Mouse (Mus musculus) ovary, postnatal 14 days (tissue): ENCODE results near the gene Ube2k.
"Not testable (repeated sequence)": the region's sequence is repeated elsewhere in the genome, so short reads cannot be mapped to it uniquely, and the experiment has no call there.

ENCODE experiments used
- DNase-seq: peaks from one replicate; pipeline ENCODE4 v3.0.0; 2022; ENCODE audit warnings: low spot score

Gene Ube2k

DNA sequence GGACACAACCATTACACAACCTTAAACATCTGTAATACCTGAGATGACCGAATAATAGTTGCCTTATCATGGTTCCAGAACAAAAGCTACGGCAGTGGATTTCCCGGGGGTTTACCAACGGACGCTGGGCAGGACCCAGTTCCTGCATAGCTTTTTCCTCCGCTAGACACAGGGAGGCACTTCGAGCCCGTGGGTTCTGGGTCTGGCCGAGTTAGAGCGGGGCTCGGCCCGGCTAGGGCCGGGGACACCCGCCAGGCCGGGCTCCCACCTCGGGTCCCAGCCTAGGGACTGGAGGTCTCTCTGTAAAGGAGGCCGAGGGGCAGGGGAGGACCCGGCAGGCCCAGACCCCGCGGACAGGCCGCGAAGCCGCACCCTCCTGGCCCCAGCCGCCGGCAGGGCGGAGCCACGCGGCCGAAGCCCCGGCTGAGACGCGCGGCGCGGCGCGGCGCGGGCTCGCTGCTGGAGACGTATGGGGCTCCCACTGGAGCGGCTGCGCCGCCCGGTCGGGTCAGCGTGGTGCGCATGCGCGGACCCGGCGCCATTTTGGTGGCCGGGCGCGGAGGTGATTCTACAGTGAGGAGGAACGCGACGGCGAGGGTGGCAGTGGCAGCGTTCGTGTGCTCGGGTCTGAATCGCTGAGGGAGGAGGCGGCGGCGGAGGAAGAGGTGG is at the start of gene Ube2k, which contains the start of gene Smim14:
Ube2k (plus strand) TSS at position 483 of the 669 bp plus-strand sequence.
Smim14 (minus strand) TSS at position 434 of the 669 bp plus-strand sequence.
- DNase-seq = peak; percentile 93

DNA sequence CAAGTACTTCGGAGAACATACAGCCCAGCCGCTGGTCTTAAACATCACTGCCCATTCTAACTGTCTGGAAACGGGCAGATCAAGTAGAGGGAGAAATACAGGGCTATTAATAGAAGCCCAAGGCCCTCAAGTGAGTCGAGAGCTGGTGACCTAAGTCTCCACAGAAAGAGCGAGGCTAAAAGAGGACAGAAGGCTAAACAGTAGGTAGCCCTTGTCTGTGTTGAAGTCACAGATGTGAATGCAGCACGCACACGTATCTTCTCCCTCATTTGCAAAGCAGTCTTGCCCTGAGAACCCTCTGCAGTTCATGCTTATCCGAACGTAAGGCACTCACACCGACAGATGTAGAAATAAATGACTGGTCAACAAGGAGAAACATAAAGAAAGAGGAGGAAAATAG is 49.7 kb upstream of the Ube2k start:
- DNase-seq = no peak

DNA sequence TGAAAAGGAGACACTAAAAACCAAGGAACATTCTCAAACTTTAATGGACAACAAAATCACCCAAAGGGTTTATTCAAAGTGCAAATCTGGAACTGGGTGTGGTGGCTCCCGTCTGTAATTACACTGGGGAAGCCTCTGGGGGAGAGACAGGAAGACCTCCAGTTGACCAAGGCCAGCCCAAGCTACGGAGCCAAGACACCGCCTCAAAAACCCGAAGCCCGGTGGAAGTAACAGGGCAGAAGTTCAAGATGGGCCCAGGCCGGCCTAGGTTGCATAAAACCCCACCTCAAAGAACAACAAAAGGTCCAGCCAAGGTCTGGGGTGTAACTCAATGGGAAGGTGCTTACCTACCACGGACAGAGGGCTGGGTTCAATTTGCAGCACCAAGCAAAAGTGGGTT is 48.3 kb upstream of the Ube2k start:
- DNase-seq = no peak

DNA sequence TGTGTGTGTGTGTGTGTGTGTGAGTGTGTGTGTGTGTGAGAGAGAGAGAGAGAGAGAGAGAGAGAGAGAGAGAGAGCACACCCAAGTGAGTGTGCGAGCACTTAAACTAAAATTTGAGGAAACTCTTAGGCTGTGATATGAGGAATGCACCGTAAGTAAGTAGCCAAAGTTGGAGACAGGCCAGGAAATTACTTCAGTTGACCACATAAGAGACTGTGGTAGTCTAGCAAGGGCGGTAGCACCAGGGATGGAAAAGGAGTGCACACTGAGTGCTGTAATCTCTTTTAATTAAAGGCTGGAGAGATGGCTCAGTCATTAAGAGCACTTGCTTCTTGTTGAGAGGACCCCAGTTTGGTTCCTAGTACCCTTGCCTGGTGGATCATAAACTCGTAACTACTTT is 47.2 kb upstream of the Ube2k start:
- DNase-seq = no peak

DNA sequence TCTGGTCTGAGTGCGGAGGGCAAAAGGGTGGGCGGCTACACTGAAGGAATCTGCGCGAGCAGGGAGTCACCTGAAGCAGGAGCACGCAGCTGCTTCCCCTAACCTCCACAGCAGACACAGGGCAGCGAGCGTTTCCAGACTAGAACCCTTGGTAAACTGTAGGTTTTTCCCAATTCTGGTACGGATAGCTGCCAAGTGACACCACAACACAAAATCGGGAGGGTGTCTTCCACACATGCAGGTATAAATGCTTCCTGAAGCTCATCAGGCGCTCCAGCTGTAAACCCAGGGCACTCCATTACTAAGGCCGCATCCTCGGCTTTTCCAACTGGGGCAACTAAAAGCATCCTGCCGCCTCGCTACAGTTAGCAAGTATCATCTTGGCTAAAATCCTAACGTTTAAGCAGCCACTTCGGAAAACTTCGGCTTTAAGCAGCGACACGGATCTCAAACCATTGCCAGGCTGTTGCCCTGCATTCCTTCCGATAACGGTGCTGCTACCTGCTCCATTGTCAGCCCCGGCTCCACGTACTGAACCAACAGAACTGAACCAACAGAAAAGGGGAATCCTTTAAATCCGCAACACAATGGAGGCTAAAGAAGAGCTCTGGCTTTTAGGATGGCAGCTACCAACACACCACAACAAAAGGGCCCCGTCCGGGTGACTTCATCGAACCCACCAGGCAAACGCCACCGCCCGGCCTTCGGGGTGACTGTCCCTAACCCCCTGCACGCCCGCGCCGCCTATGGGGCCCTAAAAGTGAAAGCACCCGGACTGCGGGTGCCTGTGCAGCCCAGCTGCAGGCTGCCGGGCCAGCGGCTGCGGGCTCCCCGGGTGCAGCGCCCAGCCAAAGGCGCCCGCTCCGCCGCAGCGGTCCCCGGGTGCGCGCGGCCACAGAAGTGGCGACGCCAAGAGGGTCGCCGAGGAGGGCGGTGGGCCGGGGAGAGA is 45.0 kb upstream of the Ube2k start:
- DNase-seq = peak; percentile 48

DNA sequence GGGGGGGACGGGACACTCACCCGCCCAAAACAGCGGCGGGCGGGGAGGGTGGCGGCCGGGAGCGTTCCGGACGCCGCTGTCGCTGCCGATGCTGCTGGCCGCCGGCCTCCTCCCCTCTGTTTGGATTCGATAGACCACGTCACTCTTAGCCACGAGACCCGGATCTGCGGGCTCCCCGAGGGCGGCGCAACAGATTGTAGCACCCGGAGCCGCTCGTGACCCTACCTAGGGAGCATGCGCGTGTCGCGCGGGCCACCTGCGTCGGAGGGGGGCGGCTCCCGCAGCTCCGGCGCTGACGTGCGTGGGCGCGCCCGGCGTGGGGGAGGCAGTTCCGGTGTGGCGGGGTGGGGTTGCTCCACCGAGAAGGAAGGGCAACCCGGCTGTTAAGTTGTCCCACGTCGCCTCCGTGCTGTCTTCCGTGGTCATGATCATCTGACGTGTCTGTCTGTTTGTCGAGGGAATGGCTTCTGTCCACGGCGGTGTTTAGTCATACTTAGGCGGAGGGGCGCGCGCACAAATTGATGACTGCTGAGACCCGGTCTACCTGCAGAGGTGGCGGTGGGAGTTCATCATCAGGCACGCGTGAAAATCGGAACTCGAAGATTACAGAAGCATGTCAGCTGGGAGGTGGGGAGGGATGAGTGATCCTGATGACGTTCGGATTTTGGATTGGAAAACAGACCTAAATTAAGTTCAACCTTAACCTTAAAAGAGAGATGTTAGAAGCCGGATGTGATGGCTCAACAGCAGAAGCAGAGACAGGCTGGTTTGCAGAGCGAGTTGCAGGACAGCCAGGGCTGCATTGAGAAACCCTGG is 44.1 kb upstream of the Ube2k start, which contains the start of gene Gm43552:
Gm43552 (minus strand) TSS at position 118 of the 816 bp plus-strand sequence.
- DNase-seq = peak; percentile 89

DNA sequence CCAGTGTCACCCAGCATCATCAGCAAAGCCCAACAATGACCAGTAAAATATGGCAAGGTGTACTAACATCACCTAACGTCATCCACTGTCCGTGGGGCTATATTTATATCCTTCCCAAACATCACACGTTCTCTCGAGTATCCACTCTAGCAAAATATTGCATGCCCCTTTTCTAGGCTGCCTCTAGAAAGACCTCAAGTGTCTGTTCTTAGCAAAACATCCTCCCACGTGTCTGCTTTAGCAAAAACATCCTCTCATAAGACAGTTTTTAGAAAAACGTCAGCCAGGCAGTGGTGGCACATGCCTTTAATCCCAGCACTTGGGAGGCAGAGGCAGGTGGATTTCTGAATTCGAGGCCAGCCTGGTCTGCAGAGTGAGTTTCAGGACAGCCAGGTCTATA is 36.8 kb upstream of the Ube2k start:
- DNase-seq = no peak

DNA sequence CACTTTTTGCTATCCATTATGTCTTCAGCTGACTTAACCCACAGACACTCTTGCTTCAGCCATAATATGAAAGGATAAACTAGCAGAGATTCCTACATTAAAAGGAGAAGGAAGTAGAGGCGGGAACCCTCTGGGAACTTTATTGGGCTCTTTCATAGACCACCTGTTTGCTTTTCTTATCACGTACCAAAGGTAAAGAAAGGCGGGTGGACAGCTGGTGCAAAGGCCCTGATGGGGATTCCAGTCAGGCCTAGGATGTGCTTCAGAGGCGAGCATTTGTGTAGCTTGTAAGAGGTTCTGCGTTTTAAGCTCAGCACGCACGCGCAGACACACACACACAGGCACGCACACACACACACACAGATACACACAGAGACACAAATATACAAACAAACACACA is 35.6 kb upstream of the Ube2k start:
- DNase-seq = no peak

DNA sequence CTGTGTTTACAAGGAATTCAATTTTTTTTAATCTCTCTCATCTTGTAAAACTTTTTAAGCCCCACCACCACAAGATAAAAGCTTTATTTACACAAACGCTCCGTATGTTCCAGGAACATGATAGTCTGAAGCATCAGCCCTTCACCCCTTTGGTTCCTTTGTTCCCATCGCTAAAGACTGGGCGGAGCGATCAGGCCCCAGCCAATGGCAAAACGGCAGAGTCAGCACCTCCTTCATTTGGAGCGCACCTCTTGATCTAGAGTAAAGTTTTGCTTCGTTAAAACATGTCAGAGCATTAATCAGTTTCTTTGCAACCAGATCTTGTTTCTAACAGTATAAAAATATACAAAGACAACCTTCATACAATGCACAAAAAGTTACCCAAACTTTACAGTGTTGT is 31.2 kb upstream of the Ube2k start:
- no peak for DNase-seq

DNA sequence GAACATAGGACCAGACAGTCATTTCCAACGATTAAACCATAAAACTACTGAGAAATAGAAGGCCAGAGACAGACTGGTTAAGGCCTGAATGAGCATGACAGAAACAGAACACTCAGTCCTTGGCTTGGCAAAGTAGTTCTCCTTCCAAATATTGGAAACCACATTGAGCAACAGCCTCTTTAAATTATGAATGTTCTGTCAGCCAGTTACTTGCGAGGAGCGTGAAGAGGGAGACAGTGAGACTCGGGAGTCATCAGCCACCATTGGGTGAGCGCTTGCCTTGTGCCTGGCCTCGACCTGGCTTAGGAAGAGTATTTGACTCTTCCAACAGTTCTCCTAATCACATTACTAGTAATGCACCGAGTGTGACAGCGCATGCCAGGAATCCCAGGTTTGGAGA is 28.6 kb upstream of the Ube2k start:
- no peak for DNase-seq

DNA sequence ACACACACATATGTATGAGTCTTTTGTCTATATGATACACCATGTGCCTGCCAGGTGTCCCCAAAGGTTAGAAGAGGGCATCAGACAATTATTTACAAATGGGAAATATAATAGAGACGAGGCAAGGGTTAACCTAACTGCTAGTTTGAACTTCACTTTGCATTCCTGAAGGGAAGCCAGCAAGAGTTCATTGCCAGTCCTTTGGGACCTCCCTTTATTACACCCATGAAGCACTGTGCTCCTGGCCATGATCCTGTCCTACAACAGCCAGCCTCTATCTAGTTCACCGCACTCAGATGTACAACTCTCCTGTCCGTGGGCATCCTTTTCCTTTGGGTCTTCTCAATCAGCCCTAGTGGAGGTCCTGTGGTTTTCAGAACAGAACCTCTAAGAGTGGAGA is 23.5 kb upstream of the Ube2k start:
- peak; percentile 11 for DNase-seq

DNA sequence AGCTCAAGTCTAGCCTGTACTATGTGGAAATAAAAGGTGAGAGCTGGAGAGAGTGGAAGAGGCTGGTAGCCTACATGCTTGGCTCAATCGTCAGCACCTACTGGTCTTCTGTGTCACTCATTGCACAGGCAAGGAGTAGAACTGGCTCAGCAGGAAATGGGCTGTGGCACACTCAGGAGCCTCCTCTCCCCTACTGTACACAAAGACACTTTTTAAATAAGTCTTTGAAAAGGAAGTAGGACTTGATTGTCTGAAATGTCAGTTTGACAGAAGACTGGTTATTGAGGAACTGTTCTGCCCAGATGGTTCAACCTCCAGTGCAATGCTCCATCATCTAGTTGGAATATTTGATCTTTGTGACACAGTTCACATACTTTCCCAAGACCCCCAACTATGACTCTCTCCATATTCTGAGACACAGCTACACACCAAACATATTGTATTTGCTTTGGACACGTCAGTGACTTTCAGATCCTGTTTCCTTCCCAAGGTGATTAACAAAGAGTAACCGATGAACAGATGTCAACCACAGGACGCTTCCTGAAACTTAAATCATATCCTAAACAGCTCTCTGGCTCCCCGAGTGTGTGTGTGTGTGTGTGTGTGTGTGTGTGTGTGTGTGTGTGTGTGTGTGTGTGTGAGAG is 22.3 kb upstream of the Ube2k start:
- DNase-seq = no peak

DNA sequence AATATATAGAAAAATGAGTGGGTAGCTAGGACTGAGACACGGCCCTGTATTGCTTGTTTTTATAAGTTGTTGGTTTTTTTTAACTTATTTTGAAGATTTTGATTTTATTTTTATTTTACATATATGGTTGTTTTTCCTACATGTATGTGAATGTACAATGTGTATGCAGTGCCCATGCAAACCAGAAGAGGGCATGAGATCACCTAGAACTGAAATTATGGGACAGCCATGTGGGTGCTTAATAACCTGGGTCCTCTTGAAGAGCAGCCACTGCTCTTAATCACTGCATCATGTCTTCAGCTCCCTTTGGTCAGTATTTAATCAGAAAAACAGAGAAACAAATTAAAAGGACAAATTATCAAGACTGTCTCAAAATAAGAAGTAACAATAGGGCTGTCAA is 15.2 kb upstream of the Ube2k start:
- no peak for DNase-seq

DNA sequence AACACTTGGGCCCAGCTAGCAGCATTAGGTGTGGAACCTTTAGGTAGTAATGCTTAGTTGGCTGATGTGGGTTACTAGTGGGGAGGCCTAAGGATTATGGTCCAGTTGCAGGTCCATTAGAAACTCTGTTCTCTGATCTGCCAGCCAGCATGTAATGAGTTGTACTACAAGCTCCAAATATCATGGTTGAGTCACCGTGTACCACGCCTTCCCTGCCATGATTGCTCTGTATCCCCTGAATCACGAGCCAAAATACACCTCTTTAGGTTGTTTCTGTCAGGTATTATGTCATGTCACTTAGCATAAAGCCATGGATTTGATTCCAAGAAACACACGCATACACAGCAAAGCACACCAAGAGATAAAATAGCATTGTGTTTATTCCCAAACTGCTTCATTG is 12.2 kb upstream of the Ube2k start:
- no peak for DNase-seq

DNA sequence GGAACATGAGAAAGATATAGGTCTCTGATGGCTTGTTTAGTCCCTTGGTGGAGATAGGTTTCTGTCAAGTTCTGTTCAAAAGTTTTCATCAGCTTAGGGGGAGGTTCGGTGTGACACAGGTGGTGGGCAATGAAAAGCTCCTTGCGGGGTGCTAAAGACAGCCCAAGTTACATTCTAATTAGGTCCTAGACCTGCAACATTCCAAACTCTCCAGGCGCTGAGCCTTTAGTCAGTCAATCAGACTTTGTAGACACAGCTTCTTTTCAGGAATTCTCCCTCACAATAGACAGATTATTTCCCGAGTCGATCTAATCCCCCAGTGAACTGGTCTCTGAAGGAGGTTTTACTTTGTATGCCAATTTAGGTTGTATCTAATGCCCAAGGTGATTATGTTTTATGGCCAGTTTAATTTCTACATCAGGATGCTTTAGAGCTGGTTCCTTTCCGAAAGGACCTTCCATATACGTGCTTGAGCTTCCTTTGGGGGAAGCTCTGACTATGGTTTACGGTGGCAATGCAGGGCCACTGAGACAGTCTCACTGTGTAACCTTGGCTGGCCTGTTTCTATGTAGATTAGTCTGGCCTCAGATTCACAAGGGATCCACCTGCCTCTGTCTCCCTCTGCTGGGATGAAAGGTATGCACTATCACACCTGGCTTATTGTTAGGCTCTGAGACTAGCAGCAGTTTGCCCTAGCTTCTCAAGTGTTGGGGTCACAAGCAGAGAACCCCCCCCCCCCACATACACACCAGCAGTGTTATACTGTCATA is 11.2 kb upstream of the Ube2k start:
- peak; percentile 9 for DNase-seq

DNA sequence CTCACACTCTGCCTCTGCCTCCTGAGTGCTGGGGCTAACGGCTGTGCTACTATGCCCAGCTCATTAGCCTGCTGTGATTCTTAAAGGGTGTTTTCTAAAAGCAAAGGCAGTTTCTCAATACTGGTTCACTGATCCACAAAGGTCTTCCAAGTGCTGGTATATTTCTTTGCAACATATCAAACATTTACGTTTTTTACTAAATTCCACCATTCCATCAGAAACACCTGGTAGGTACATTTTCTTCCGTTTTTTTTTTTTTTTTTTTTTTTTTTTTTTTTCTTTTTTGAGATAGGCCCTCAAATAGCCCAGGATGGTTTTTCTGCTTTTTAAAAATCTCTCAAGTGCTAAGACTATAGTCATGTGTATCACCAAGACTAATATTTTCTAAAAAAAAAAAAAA is 5.8 kb upstream of the Ube2k start:
- DNase-seq = no peak

DNA sequence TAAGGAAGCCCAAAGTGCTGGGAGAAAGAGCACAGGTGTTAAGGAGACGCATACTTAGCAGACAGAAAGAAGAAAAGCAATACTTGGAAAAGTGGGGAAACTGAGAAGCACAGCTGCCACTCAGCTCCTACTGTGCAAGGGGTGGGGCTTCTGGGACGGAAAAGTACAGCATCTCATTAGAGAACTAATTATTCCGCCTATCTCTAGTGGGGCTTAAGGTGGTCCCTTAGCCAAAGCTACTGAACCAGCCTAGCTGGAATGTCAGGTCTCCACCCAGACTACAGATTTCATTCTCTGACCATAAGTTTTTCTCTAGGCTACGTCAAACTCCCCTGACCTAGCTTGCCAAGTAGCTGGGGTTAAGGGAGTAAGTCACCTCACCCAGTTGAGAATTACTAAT is 2.5 kb upstream of the Ube2k start:
- DNase-seq = no peak

DNA sequence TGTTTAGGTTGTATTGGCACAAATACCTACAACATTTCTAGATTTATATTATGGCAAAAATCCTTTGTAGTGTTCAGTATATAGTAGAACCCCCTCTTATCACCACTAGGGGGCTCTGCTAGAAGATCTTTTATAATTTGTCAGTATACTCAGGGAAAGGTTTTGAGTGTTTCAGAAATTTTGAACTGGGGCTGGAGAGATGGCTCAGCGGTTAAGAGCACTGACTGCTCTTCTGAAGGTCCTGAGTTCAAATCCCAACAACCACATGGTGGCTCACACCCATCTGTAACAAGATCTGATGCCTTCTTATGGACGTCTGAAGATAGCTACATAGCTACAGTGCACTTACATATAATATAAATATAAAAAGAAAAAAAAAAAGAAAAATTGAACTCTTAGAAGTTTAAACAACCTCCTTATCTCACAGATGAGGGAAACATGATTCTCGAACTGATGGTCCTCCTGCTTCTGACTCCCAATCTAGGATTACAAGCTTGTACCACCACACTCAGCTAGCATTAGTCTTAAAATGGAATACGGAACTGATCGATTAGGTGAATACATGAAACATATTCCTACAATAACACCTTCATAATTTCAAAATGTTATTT is 1.5 kb upstream of the Ube2k start:
- peak; percentile 13 for DNase-seq

DNA sequence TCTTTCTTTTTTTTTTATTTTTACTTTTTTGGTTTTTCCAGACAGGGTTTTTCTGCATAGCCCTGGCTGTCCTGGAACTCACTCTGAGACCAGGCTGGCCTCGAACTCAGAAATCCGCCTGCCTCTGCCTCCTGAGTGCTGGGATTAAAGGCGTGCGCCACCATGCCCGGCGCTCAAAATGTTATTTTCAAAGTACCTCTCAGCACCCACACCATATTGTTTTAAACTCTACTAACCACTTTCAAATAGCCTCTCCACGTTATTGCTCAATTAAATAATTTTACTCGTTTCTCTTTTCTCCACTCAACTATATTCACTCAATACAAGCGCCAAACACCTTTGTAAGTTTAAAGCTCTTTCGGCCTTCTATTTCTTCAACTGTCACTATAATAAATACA is 966 bp upstream of the Ube2k start:
- not testable (repeated sequence) for DNase-seq

DNA sequence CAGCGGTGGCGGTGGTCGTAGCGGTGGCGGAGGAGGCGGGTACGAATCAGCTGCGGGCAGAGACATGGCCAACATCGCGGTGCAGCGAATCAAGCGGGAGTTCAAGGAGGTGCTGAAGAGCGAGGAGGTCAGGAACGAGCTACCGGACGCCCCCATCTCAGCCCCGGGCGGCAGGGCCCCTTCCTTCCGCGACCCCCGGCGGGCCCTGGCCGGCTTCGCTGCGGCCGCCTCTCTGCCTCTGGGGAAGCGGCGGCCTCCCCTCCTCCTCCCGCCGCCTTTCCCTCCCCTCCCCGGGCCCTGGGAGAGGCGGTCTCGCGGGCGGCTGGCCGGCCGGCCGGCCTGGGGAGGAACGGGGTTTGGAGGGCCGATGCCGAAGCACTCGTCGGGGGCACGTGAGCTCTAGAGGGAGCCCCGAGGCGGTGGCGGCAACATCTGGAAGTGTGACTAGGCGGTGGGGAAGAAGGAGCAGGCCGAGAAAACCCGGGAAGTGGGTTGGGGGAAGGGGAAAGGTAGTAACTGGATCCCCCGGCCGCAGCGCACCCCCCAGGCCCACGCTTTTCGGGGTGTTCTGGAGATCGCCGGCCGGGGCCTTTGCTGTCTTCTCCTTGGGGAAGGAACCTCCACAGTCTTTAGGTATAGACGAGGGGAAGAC is 513 bp downstream of the Ube2k start:
- no peak for DNase-seq
